Mouse (Mus musculus) lung, postnatal 0 days (tissue): Measurements from ENCODE around the gene Olfr780.

Experiments
- CTCF ChIP-seq: IDR thresholded peaks from 2 replicates; pipeline ENCODE4 v1.5.1; 2016; ENCODE audit warnings: antibody characterized with exemption, mild to moderate bottlenecking
- EP300 ChIP-seq: IDR thresholded peaks from 2 replicates; pipeline ENCODE4 v1.6.1; 2016; ENCODE audit warnings: antibody characterized with exemption, mild to moderate bottlenecking, control low read depth

GRCm38 (mm10) chr10:129271081-129271535, 46.8 kb upstream of the Olfr780 start, which contains the start of gene Olfr777:
- TF ChIP-seq CTCF (no peak), EP300 (no peak)
